Mouse (Mus musculus) kidney, postnatal 25 days (tissue): ENCODE data around the gene Zfp445.

Experiments used
- DNase-seq, 2 experiments: peaks; one replicate each; pipeline ENCODE4 v3.0.0; 2021; ENCODE audit warnings: mixed read lengths in 2 of 2

Gene Zfp445

GRCm38 (mm10) chr9:122836126-122836525 lies 29.7 kb downstream of the Zfp445 start:
- DNase-seq = peak in 1 of 2 experiments; percentile 32

GRCm38 (mm10) chr9:122829826-122830380 lies 35.9 kb downstream of the Zfp445 start:
- peak in 1 of 2 experiments; percentile 13 for DNase-seq

GRCm38 (mm10) chr9:122826743-122827142 lies 39.1 kb downstream of the Zfp445 start:
- DNase-seq = no peak

- no peak for DNase-seq
These were observed 42.3 kb downstream of the Zfp445 start for GRCm38 (mm10) chr9:122823374-122824017.

- peak in 1 of 2 experiments; percentile 44 for DNase-seq
These were observed 50.5 kb downstream of the Zfp445 start for GRCm38 (mm10) chr9:122815239-122815851.

GRCm38 (mm10) chr9:122814775-122815174 lies 51.0 kb downstream of the Zfp445 start:
- DNase-seq = peak in 1 of 2 experiments; percentile 27

- no peak for DNase-seq
These were observed 53.4 kb downstream of the Zfp445 start for GRCm38 (mm10) chr9:122812386-122812785.

GRCm38 (mm10) chr9:122810212-122810611 lies 55.6 kb downstream of the Zfp445 start:
- no peak for DNase-seq

- DNase-seq = no peak
These were observed 58.6 kb downstream of the Zfp445 start for GRCm38 (mm10) chr9:122807186-122807585.

- DNase-seq = no peak
These were observed 59.9 kb downstream of the Zfp445 start for GRCm38 (mm10) chr9:122805845-122806341.

- peak; percentile 95 to 97 for DNase-seq
These were observed 60.6 kb downstream of the Zfp445 start, which contains the start of gene Tcaim for GRCm38 (mm10) chr9:122805053-122805844. Tcaim (plus strand) TSS chr9:122805539.
